Mouse (Mus musculus) lung, postnatal 10 days (tissue): ENCODE measurements around the gene Gria3.
A peak's percentile ranks its signal among the peaks of the same experiment; 100 is the strongest.

Source experiments
- DNase-seq: peaks from one replicate; pipeline ENCODE4 v3.0.0; 2021

Gene Gria3

GRCm38 (mm10) chrX:41573079-41573478 is 172.4 kb downstream of the Gria3 start:
- no peak for DNase-seq

GRCm38 (mm10) chrX:41578797-41579196 is 178.1 kb downstream of the Gria3 start:
- peak; percentile 1 for DNase-seq

GRCm38 (mm10) chrX:41587692-41588091 is 187.0 kb downstream of the Gria3 start:
- DNase-seq, result no peak

GRCm38 (mm10) chrX:41607181-41607580 is 206.5 kb downstream of the Gria3 start:
- DNase-seq, result no peak

- peak; percentile 25 for DNase-seq
Observed at GRCm38 (mm10) chrX:41614920-41615319, 214.3 kb downstream of the Gria3 start.

- DNase-seq, result no peak
Observed at GRCm38 (mm10) chrX:41616928-41617327, 216.3 kb downstream of the Gria3 start.

- no peak for DNase-seq
Observed at GRCm38 (mm10) chrX:41618396-41618795, 217.7 kb downstream of the Gria3 start.

- DNase-seq, result no peak
Observed at GRCm38 (mm10) chrX:41633576-41633975, 232.9 kb downstream of the Gria3 start.

- no peak for DNase-seq
Observed at GRCm38 (mm10) chrX:41644954-41645353, 244.3 kb downstream of the Gria3 start.

GRCm38 (mm10) chrX:41657791-41658190 is 257.1 kb downstream of the Gria3 start:
- DNase-seq, result no peak

- DNase-seq, result no peak
Observed at GRCm38 (mm10) chrX:41688869-41689268, 288.2 kb downstream of the Gria3 start.

GRCm38 (mm10) chrX:41692076-41692475 is 291.4 kb downstream of the Gria3 start:
- DNase-seq, result no peak
